Mouse (Mus musculus) erythroblast, embryonic 14.5 days (primary cell): ENCODE data around the gene Zfp318. TPM values are rescaled to one million over a fixed set of nuclear protein-coding genes. Genes with fewer than 3 reads are reported as not detected.

Source experiments
- H3K27me3 ChIP-seq: 2 replicates; pipeline ENCODE4 v1.6.1; 2012; ENCODE audit warnings: inconsistent platforms; ENCODE audit not compliant: control insufficient read depth
- H3K36me3 ChIP-seq: 2 replicates; pipeline ENCODE4 v1.6.1; 2012; ENCODE audit warnings: mild to moderate bottlenecking, inconsistent platforms; ENCODE audit not compliant: control insufficient read depth
- H3K4me1 ChIP-seq: 2 replicates; pipeline ENCODE4 v1.6.1; 2012; ENCODE audit warnings: inconsistent platforms; ENCODE audit not compliant: control insufficient read depth
- H3K4me3 ChIP-seq: replicated peaks from 2 replicates; pipeline ENCODE3; 2012; ENCODE audit warnings: moderate library complexity, mild to moderate bottlenecking, inconsistent platforms
- H3K9me3 ChIP-seq: 2 replicates; pipeline ENCODE4 v1.6.1; 2012; ENCODE audit warnings: low read length, inconsistent platforms, mixed read lengths; ENCODE audit not compliant: control insufficient read depth
- GATA1 ChIP-seq: IDR thresholded peaks from 2 replicates; pipeline ENCODE4 v1.6.1; 2012; ENCODE audit warnings: low read length, inconsistent platforms, mixed read lengths
- TAL1 ChIP-seq: IDR thresholded peaks from 3 replicates; pipeline ENCODE4 v1.6.1; 2012; ENCODE audit warnings: low read length, inconsistent platforms, mixed read lengths
- polyA plus RNA-seq: library from polyadenylated mRNA; stranded (reverse); fragments of >175 nt; gene quantifications from 2 replicates; pipeline ENCODE4 v1.2.3, GENCODE M21; 2012

The Zfp318 gene
- polyA plus RNA-seq, 1 experiment: 0.13 TPM

DNA sequence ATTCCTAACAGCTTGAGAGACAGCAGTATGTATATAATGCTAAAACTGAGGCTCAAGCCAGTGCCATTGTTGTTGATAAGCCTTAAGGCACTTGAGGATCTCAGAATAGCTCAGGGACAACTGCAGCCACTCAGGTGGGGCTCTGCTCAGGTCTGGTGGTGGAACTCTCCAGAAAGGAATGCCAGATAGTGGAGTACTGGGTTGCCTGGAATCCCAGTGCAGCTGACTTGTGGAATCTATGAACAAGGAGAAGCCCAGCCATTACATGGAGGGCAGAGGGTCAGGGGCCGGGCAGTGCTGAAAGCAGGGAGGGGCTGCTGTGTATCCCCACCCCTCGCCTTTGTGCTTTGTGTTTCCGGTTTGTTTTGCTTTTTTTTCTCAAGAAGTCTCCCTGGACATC is 74.9 kb downstream of the Zfp318 start:
- Histone ChIP-seq H3K4me3 (no peak overlapping the region), H3K27me3 (peaks cover 80% of the 10 kb centered on the region), H3K9me3 (no peaks in the 10 kb centered on the region), H3K36me3 (no peaks in the 10 kb centered on the region), H3K4me1 (peaks cover 5% of the 10 kb centered on the region)
- TF ChIP-seq TAL1: no peak
- no peak for TF ChIP-seq GATA1

DNA sequence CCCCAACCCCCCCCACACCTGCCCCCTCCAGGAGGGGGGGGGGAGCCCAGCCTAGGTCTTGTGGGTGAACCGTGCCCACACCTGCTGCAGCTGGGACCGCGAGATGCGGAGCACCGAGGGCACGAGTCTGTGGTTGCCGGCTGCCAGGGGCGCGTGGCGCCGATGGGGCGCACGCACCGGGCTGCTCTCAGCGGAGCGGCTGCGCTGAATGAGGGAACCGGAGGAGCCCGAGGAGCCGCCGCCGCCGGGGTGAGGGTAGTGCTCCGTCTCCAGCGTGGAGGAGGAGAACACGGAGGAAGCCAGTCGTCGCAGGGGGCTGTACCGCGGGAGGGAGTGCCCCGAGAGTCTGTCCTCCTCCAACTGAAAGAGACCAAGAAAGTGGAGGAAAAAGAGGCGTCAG is 77.1 kb downstream of the Zfp318 start:
- Histone ChIP-seq H3K36me3 (no peaks in the 10 kb centered on the region), H3K4me3 (no peak overlapping the region), H3K27me3 (peaks cover 58% of the 10 kb centered on the region), H3K9me3 (no peaks in the 10 kb centered on the region), H3K4me1 (peaks cover 5% of the 10 kb centered on the region)
- TF ChIP-seq TAL1: no peak
- no peak for TF ChIP-seq GATA1

DNA sequence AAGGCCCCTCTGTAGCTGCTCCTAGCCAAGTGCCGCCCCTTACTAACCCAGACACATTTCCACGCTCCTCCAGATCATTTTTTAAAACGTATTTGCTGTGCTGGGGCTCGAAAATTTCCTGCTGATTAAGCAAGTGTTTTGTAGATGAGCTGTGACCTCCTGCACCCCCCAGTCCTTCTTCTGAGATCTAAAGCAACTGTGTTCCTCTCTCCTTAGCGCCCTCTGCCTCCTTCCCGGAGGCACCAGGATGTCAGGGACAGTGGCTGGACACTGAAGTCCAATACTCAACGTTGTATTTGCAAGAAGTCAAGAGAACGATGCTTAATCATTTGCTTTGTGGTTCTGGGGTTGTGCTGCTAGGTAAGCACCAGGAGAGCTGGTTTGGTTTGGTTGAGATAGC is 77.8 kb downstream of the Zfp318 start:
- Histone ChIP-seq H3K27me3 (peaks cover 51% of the 10 kb centered on the region), H3K4me1 (peaks cover 5% of the 10 kb centered on the region), H3K36me3 (no peaks in the 10 kb centered on the region), H3K4me3 (no peak overlapping the region), H3K9me3 (no peaks in the 10 kb centered on the region)
- no peak for TF ChIP-seq GATA1
- no peak for TF ChIP-seq TAL1

- H3K4me1 ChIP-seq: peaks cover 5% of the 10 kb centered on the region
- TF ChIP-seq GATA1 (no peak), TAL1 (no peak)
- H3K36me3 ChIP-seq: no peaks in the 10 kb centered on the region
- H3K4me3 ChIP-seq: no peak overlapping the region
- peaks cover 45% of the 10 kb centered on the region for H3K27me3 ChIP-seq
- no peaks in the 10 kb centered on the region for H3K9me3 ChIP-seq
Observed at GRCm38 (mm10) chr17:46462226-46462625, 78.7 kb downstream of the Zfp318 start.

- Histone ChIP-seq H3K4me3 (no peak overlapping the region), H3K36me3 (no peaks in the 10 kb centered on the region), H3K4me1 (no peaks in the 10 kb centered on the region), H3K9me3 (no peaks in the 10 kb centered on the region), H3K27me3 (no peaks in the 10 kb centered on the region)
- no peak for TF ChIP-seq GATA1
- no peak for TF ChIP-seq TAL1
Observed at GRCm38 (mm10) chr17:46467830-46468229, 84.3 kb downstream of the Zfp318 start.

Other genes with a start within 250 kb of the Zfp318 start
- gene Rsph9, start 239.5 kb upstream of the Zfp318 start, polyA plus RNA-seq: 0.42 TPM in 1 of 2 replicates, not detected in the other
- gene Mad2l1bp, start 230.2 kb upstream of the Zfp318 start, polyA plus RNA-seq: 1.4 and 4.1 TPM in 2 replicates
- gene Gtpbp2, start 222.7 kb upstream of the Zfp318 start, polyA plus RNA-seq: 15.3 and 19.3 TPM in 2 replicates
- 0.24 and 0.27 TPM in 2 replicates for gene Polh, start 181.1 kb upstream of the Zfp318 start, polyA plus RNA-seq
- 0.36 and 0.51 TPM in 2 replicates for gene Xpo5, start 180.9 kb upstream of the Zfp318 start, polyA plus RNA-seq
- gene Polr1c, start 135.7 kb upstream of the Zfp318 start, polyA plus RNA-seq: 1.2 and 1.6 TPM in 2 replicates
- 8.0 and 13.3 TPM in 2 replicates for gene Yipf3, start 135.7 kb upstream of the Zfp318 start, polyA plus RNA-seq
- 0.15 and 0.27 TPM in 2 replicates for gene Lrrc73, start 130.2 kb upstream of the Zfp318 start, polyA plus RNA-seq
- gene Tjap1, start 100.7 kb upstream of the Zfp318 start, polyA plus RNA-seq: 11.2 and 12.7 TPM in 2 replicates
- not detected in 2 replicates for gene Dlk2, start 86.3 kb upstream of the Zfp318 start, polyA plus RNA-seq
- gene Abcc10, start 55.4 kb upstream of the Zfp318 start, polyA plus RNA-seq: 0.17 and 0.34 TPM in 2 replicates
- gene Crip3, start 45.2 kb downstream of the Zfp318 start, polyA plus RNA-seq: not detected in 2 replicates
- not detected in 2 replicates for gene Slc22a7, start 54.7 kb downstream of the Zfp318 start, polyA plus RNA-seq
- gene Ttbk1, start 103.9 kb downstream of the Zfp318 start, polyA plus RNA-seq: 0.01 TPM in 2 replicates
- 1.5 and 1.9 TPM in 2 replicates for gene Dnph1, start 113.0 kb downstream of the Zfp318 start, polyA plus RNA-seq
- 0.01 and 0.09 TPM in 2 replicates for gene Cul9, start 162.7 kb downstream of the Zfp318 start, polyA plus RNA-seq
- gene Srf, start 172.4 kb downstream of the Zfp318 start, polyA plus RNA-seq: 5.1 and 6.1 TPM in 2 replicates
- gene Ptk7, start 245.8 kb downstream of the Zfp318 start, polyA plus RNA-seq: 0.03 and 0.04 TPM in 2 replicates